Mouse (Mus musculus) liver, adult 2 months (tissue): ENCODE results near the gene Xpr1.

Source experiments
- CTCF ChIP-seq: fragments of 200-500 bp; IDR thresholded peaks from 2 replicates; pipeline ENCODE4 v1.5.1; 2011; ENCODE audit warnings: low read depth, low read length, control low read depth
- POLR2A ChIP-seq: fragments of 200-500 bp; IDR thresholded peaks from 2 replicates; pipeline ENCODE4 v1.6.1; 2011; ENCODE audit warnings: low read length, control low read depth; ENCODE audit not compliant: insufficient read depth; ENCODE audit errors: extremely low read depth

- TF ChIP-seq POLR2A = no peak
- no peak for TF ChIP-seq CTCF
Observed at GRCm38 (mm10) chr1:155297615-155298014, 119.6 kb downstream of the Xpr1 start.
